Mouse (Mus musculus) naive thymus-derived CD4-positive, alpha-beta T cell, adult 2 months (primary cell): ENCODE data around the gene Mrps2.

Experiments used
- DNase-seq: peaks from one replicate; pipeline ENCODE4 v3.0.0-alpha.2; 2011; ENCODE audit warnings: low read depth

Mrps2 gene

GRCm38 (mm10) chr2:28467860-28468485 lies at the start of gene Mrps2:
Mrps2 (plus strand) TSS chr2:28468066.
- DNase-seq, result peak; percentile 85

GRCm38 (mm10) chr2:28419898-28420297 lies 48.0 kb upstream of the Mrps2 start:
- peak; percentile 54 for DNase-seq

GRCm38 (mm10) chr2:28423167-28423566 lies 44.7 kb upstream of the Mrps2 start:
- peak; percentile 60 for DNase-seq

- no peak for DNase-seq
Measured at GRCm38 (mm10) chr2:28427226-28427625, 40.6 kb upstream of the Mrps2 start.

- DNase-seq, result no peak
Measured at GRCm38 (mm10) chr2:28430846-28431245, 37.0 kb upstream of the Mrps2 start.

GRCm38 (mm10) chr2:28432811-28433210 lies 35.1 kb upstream of the Mrps2 start:
- DNase-seq, result no peak

GRCm38 (mm10) chr2:28433512-28433911 lies 34.4 kb upstream of the Mrps2 start:
- no peak for DNase-seq

- no peak for DNase-seq
Measured at GRCm38 (mm10) chr2:28435401-28435800, 32.5 kb upstream of the Mrps2 start.

GRCm38 (mm10) chr2:28440842-28441241 lies 27.0 kb upstream of the Mrps2 start:
- DNase-seq, result no peak

GRCm38 (mm10) chr2:28445082-28445481 lies 22.8 kb upstream of the Mrps2 start:
- DNase-seq, result no peak

- no peak for DNase-seq
Measured at GRCm38 (mm10) chr2:28446181-28446514, 21.7 kb upstream of the Mrps2 start.

GRCm38 (mm10) chr2:28446515-28447314 lies 21.2 kb upstream of the Mrps2 start, which contains the start of gene Ppp1r26:
Ppp1r26 (plus strand) TSS chr2:28446800.
- DNase-seq, result no peak

GRCm38 (mm10) chr2:28447315-28447670 lies 20.6 kb upstream of the Mrps2 start:
- no peak for DNase-seq

- DNase-seq, result no peak
Measured at GRCm38 (mm10) chr2:28451663-28452062, 16.2 kb upstream of the Mrps2 start.

GRCm38 (mm10) chr2:28453539-28453938 lies 14.3 kb upstream of the Mrps2 start:
- DNase-seq, result no peak

- no peak for DNase-seq
Measured at GRCm38 (mm10) chr2:28456616-28457015, 11.2 kb upstream of the Mrps2 start.

GRCm38 (mm10) chr2:28463919-28464318 lies 3.9 kb upstream of the Mrps2 start:
- DNase-seq, result peak; percentile 86

- DNase-seq, result peak; percentile 10
Measured at GRCm38 (mm10) chr2:28464919-28465318, 2.9 kb upstream of the Mrps2 start.

GRCm38 (mm10) chr2:28465836-28466518 lies 1.9 kb upstream of the Mrps2 start, which contains the start of gene 1700007K13Rik:
1700007K13Rik (minus strand) TSS chr2:28466332.
- DNase-seq, result peak; percentile 74

- DNase-seq, result no peak
Measured at GRCm38 (mm10) chr2:28468486-28469225, 790 bp downstream of the Mrps2 start.

GRCm38 (mm10) chr2:28469461-28469860 lies 1.6 kb downstream of the Mrps2 start:
- DNase-seq, result no peak

GRCm38 (mm10) chr2:28470591-28470990 lies 2.7 kb downstream of the Mrps2 start:
- no peak for DNase-seq
